Mouse (Mus musculus) frontal cortex, postnatal 10 days (tissue): Measurements from ENCODE around the gene Vezf1.

Experiments used
- DNase-seq, 2 experiments: peaks; one replicate each; pipeline ENCODE4 v3.0.0; 2022; ENCODE audit warnings: low spot score in 2 of 2, mixed read lengths in 1 of 2

Gene Vezf1

GRCm38 (mm10) chr11:88123021-88123420, 54.9 kb downstream of the Vezf1 start:
- DNase-seq, result no peak

GRCm38 (mm10) chr11:88123731-88124130, 55.7 kb downstream of the Vezf1 start:
- DNase-seq, result no peak

GRCm38 (mm10) chr11:88125483-88125882, 57.4 kb downstream of the Vezf1 start:
- no peak for DNase-seq

- DNase-seq, result peak in 1 of 2 experiments; percentile 42
Observed at GRCm38 (mm10) chr11:88126306-88126793, 58.3 kb downstream of the Vezf1 start.

- no peak for DNase-seq
Observed at GRCm38 (mm10) chr11:88128461-88128860, 60.4 kb downstream of the Vezf1 start.

GRCm38 (mm10) chr11:88129281-88129680, 61.2 kb downstream of the Vezf1 start:
- DNase-seq, result no peak

- DNase-seq, result no peak
Observed at GRCm38 (mm10) chr11:88129935-88130334, 61.9 kb downstream of the Vezf1 start.

GRCm38 (mm10) chr11:88131847-88132246, 63.8 kb downstream of the Vezf1 start:
- DNase-seq, result no peak
